Mouse (Mus musculus) megakaryocyte, embryonic 14.5 days (primary cell): ENCODE results near the gene Pafah1b2.

ENCODE experiments used
- FLI1 ChIP-seq: IDR thresholded peaks from 2 replicates; pipeline ENCODE4 v1.6.1; 2012; ENCODE audit warnings: low read length, inconsistent platforms, mixed read lengths
- GATA1 ChIP-seq: IDR thresholded peaks from 3 replicates; pipeline ENCODE4 v1.6.1; 2012; ENCODE audit warnings: mixed read lengths, low read length, inconsistent platforms, borderline replicate concordance

GRCm38 (mm10) chr9:46061696-46062425 lies 49.4 kb upstream of the Pafah1b2 start:
- TF ChIP-seq GATA1 = no peak
- TF ChIP-seq FLI1 = no peak
